Mouse (Mus musculus) olfactory bulb, adult 2 months (tissue): ENCODE measurements around the gene Olfr1394.

Experiments used
- CTCF ChIP-seq: fragments of 200-500 bp; IDR thresholded peaks from 2 replicates; pipeline ENCODE4 v1.5.1; 2012; ENCODE audit warnings: low read depth, mild to moderate bottlenecking, low read length, moderate library complexity; ENCODE audit not compliant: insufficient read depth
- POLR2A ChIP-seq: fragments of 200-500 bp; IDR thresholded peaks from 2 replicates; pipeline ENCODE4 v1.6.1; 2012; ENCODE audit warnings: mild to moderate bottlenecking, low read depth, low read length, moderate library complexity; ENCODE audit not compliant: insufficient read depth

DNA sequence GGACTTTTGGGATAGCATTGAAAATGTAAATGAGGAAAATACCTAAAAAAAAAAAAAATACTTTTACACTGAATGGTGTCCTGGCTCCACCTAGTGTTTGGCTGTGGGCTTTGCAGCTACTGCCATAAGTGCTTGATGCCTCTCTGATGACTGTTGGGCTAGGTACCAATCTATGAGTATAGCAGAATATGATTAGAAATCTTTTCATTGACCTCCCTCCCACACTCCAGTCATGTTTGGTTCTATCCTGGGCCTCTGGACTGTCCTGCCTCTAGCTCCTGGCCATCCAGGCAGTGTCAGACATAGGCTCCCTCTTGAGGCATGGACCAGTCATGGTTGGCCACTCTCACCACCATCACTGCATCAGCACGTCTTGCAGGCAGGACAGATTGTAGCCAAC lies 45.3 kb upstream of the Olfr1394 start:
- TF ChIP-seq POLR2A (no peak), CTCF (no peak)
